Mouse (Mus musculus): ENCODE data around the gene Nsmce3.

Gene Nsmce3

DNA sequence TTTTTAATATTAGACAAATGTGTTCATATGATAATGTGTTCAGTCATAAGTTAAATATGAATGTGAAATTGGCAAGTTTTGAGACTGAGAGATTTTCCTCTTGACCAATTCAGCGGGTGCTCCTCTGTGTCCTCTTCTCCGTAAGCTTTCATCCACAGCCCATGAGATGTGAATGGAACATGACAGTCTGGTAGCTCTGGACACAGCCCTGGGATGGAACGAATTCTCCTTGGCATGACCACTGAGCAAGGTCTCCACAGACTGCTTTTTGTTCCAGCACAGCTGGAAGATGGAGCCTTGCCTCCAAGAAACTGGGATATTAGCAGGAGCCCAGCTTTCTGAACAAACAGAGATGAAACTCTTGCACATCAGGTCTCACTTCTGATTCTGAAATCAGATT lies 9.8 kb downstream of the Nsmce3 start:
- DNase-seq (ENCODE audit: low spot score in 2 of 2), result no peak

DNA sequence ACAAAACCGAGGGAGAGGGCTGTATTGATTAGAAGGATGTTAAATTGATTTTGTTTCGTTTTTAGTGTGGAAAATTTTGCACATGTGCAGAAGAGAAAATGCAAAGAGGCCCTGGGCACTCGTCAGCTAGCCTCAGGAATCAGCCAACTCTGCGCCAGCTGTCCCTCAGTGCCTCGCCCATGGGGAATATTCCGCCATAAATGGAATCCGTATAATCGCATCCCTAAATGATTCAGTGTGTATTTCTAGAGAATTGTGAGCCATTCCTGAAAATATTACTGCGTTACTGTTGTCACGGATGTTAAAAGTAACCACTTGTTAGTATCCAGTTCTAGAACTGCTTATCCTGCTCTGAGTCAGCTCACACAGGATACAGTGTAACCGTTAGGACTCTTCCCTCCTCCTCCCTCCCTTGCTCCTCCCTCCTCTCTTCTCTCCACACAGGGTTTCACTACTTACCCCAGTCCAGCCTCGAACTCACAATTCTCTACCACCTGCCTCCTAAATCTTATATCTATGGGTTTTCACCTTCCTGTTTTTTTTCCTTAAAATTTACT lies 16.2 kb downstream of the Nsmce3 start:
- DNase-seq (ENCODE audit: low spot score in 2 of 2), result no peak

DNA sequence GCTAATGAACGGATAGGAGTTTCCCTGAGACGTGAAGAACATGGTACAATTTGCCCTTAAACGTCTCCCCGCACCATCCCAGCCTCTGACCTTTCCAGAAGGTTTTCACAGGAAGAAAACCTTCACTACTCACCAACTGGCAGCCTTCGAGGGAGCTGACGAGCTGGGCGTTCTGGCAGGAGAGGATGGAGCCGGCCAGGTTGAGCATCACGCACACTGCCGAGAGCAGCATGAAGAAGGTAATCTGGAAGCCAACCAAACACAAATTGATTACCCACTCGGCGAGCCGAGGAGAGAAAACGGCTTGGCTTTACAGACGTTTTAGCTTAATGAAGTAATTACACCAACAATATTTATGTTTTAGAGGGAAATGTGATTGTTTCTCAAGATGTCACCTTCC lies 16.8 kb downstream of the Nsmce3 start:
- DNase-seq (ENCODE audit: low spot score in 2 of 2), result no peak

DNA sequence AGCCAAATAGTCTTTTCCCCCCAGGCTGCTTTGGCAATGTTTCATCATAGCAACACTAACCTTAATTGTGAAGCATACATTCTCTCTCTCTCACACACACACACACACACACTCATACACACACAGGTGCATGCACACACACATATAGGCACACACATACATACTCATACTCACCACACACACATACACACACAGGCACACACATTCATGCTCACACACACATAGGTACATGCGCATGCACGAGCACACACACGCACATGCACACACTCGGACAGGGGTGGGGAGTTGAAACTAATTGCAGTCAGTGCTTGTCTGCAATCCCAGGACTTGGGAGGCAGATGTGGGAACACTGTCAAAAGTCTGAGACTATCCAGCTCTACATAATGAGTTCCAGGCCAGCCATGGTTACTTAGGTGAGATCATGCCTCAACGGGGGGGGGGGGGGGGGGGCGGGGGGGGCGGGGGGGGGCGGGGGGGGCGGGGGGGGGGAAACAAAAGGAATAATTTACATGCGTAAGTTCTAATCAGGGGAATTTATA lies 17.3 kb downstream of the Nsmce3 start:
- DNase-seq (ENCODE audit: low spot score in 2 of 2), result no peak

DNA sequence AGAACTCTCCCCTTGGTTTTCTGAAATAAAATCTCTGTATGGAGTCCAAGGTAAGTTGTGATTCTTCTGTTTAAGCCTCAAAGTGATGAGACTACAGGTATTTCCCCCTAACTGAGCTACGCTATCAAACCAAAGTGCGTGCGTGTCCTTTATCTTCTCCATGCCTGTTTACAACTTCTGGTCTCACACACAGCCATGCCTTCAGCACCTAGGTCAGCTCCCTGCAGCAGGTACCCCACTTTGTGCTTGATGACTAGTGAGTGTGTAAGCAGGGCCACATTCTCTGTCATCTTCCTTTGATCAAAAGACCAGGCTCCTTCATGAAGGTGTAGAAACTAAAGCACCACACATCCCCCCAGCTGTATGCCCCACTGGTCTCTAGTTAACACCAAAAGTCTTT lies 22.0 kb downstream of the Nsmce3 start:
- no peak for DNase-seq (ENCODE audit: low spot score in 2 of 2)

DNA sequence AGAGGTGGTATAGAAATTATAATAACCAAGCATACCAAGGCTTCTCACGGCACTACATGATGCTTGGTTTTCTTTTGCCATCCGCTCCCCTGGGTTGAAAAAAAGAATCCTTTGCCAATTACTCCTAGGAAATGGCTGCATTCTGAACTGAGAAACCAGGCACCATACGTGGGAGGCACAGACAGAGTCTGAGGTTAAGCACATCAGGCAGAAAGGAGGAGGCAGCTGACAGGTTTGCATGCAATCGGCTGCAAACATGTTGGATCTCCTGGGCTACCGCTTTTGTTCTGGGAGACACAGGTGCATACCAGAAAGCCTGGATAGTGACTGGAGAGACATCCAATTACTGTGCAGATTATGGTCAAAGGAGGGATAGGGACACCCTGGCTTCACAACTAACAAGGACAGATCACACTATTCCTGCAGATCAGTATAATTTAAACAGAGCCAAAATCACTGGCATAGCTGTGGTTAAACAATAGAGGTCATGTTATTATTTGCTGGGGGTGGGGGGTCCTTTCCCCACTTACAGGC lies 25.4 kb downstream of the Nsmce3 start:
- no peak for DNase-seq (ENCODE audit: low spot score in 2 of 2)

DNA sequence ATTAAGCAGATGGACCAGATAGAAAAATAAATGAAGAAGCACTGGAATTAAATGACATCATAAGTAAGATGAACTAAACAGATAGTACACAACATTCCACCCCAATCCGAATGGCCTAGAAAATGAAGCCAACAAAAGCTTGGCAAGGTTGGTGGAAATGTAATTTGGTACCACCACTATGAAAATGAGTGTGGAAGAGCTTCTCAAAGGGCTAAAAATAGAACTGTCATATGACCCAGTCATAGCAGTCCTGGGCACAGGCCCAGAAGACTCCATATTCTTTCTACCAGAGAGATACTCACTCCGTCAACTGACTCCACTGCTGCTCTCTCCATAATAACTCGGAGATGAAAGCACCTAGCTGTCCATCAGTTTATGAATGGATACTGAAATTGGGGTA lies 26.7 kb downstream of the Nsmce3 start:
- no peak for DNase-seq (ENCODE audit: low spot score in 2 of 2)

DNA sequence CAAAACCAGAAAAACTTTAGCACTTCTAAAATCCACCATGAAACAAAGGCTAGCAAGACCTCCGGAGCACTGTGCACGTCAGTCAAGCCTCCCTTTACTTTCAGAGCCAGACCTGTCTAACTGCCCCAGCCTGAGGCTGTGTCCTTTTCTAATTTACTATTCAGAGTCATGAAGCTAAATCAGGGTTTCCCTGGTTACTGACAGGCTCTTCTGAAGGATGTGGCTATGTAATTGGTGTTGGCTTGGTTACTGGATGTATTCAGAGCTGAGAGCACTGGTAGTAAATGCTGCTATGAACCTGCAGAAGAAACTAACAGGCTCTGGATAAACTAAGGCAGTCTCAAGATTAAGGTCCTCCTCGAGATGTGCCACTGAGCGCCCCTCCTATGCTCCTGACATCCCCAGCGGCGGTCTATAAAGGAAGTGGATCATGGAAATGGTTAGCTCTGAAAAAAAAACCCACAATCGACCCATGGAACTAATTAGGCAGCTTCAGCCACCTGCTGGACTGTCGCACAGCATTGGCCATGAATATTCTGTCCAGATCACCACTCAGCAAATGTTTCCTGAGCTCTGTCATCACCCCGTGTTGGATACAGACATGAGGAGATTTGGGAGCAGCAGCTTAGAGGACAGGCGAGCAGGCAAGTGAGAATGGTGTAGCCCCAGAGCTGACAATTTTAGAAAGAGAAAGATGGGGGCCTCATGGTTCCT lies 31.7 kb downstream of the Nsmce3 start:
- peak in 1 of 2 experiments; percentile 33 for DNase-seq (ENCODE audit: low spot score in 2 of 2)

DNA sequence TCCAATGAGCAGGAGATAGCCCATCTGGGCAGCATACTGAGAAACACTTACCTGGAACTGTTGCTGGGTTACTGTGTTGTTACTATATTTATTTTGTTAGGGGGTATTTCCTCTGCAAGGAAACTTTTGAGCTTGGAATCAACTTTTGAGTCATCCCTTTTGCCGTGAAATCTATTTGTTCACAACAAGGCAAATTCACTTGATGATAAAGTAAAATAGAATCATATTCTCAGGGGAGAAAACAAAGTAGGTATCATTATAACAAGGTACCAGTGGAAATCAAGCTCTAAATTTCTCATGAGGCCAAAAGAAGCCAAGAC lies 32.3 kb downstream of the Nsmce3 start:
- DNase-seq (ENCODE audit: low spot score in 2 of 2), result no peak

DNA sequence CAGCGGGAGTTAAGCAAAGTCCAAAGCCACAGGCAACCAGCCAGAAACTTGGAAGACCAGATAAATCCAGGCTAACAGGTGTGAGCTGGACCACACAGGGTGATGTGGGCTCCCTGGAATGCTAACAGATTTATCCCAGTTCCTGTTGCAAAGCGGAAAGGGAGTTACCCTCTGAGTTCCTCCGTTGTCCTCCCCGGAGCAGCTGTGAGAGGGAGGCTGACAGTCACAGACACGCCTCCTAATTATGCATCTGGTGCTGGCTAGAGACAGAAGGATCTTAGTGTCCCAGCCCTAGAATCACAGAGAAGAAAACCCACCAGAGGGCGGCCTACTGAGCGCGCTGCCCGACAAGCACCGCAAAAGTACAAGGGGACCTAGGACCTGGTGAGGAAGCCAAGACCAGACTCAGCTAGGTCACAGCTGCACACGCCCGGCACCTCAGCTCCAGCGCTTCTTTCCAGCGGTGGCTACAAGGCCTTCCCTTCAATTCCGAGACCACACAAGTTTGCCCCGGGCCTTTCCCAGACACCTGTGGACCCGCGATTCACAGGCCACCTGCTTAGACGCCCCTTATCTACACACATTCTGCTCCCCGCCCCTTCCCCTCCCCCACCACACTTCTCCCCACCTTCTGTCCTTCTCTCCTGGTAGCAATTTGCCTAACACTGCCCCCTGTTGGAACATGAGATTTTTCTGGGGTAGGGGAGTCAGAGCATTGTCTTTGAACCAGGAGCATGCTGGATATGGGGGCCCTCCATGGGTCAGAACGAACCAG lies 32.8 kb downstream of the Nsmce3 start:
- peak; percentile 52 to 55 for DNase-seq (ENCODE audit: low spot score in 2 of 2)

DNA sequence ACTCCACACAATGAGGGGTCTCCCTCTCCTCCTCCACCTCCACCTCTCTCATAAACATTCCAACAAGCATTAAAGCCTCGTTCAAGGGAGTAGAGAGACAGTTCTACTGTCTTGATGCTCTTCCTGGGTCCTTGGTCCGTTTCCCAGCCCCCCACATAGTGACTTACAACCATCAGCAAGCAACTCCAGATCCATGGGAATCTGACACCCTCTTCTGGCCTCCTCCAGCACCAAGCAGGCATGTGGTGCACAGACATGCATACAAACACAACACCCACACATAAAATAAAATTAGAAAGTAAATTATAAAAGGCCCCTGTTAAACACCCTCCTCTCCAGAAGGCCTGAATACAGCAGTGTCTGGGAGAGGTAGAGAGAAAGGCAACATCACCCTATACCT lies 33.5 kb downstream of the Nsmce3 start:
- DNase-seq (ENCODE audit: low spot score in 2 of 2), result no peak

DNA sequence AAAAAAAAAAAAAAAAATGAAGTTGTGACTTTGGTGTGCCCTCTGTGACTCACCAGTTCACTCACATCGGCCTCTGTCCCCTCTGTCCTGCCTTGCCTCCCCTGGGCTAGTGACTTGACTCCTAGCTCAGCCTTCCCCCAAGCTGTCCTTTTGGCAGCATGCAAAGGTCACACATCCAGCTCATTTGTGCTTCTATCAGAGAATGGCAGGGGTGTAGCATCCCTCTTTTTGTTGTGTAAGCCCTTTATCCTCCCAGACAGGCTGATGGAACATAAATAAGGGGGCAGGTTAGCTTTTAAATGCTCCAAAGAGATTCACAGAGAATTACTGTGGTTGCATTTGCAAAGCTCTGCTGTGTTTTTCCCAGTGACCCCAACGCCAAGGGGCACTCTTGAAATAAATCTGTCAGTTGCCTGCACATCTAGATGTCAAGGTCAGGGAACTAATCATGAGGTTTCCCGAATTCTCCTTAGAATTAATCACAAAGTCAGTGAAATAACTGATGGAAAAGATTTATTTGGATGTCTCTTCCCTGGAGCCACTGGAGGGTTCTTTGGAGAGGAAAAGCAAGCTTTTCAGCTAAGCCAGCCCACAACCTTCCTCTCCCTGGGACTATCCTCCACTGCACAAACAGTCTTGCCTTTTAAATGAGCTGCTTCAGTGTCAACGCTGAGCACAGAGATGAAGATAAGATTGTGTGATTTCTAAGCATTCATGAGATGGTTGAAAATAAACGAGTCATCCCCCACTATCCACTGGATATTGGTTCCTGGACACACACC lies 42.4 kb downstream of the Nsmce3 start:
- no peak for DNase-seq (ENCODE audit: low spot score in 2 of 2)

DNA sequence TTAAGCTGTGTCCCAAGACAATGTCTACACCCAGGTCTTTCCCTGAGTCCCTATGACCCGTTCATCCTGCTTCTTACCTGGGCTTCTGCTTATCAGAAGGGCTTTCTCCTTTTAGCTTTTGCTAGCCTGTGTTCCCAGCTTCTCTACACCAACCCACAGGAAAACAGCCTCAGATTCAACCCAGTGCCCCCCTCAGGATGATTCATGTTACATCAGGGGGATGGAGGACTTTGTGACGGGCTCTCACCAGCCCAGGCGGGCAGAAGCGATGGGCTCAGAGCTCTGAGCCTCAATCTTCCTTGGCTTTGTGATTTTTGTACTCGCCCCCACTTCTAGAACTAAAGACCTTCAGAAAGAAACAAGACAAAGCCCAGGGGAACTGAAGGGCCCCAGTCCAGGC lies 51.7 kb downstream of the Nsmce3 start:
- DNase-seq (ENCODE audit: low spot score in 2 of 2), result no peak

DNA sequence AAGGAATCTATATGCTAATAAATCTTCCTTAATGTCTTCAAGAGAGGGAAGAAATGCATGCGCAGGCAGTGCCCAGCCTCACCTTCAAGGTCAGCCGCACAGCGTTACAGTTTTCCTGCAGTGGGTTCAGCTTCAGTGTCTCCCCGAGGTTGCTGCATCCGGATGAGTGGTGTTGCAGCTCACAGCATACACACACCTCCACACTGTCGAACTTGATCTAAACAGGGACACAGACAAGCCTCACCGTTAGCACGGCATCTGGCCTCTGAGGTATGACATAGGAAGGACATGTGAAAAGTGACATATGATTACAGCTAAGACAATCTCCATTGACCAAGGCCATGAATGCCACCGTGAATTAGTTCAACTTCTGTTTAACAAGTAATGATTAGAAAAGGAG lies 53.1 kb downstream of the Nsmce3 start:
- no peak for DNase-seq (ENCODE audit: low spot score in 2 of 2)

Measured in right cerebral cortex, adult 2 months (tissue).